In genomic region chr7:129680534-129681210, GRCm38 (mm10) we compare ENCODE assay signal across 8 mouse cellular contexts.
DNase-seq lines count a peak whose midpoint lies in the region; ATAC-seq and TF ChIP-seq lines count a peak whose summit lies in the region.

No protein-coding gene starts in this region.

- no peaks in the 10 kb centered on the region for H3K27me3 ChIP-seq in stomach, postnatal 0 days (ENCODE audit: control insufficient read depth, insufficient read depth, low read length)

- no peak overlapping the region for H3K27ac ChIP-seq in gastrocnemius, adult 2 months
- H3K27ac ChIP-seq in stomach, postnatal 0 days (replicated peaks), result peak overlapping the region; percentile 61

- H3K36me3 ChIP-seq in stomach, postnatal 0 days (ENCODE audit: control insufficient read depth, insufficient read depth, low read length), result no peaks in the 10 kb centered on the region

- ATAC-seq in stomach, postnatal 0 days (ENCODE audit: low FRiP score, low TSS enrichment), result peak; percentile 77

- H3K9me3 ChIP-seq in stomach, postnatal 0 days (ENCODE audit: control insufficient read depth, low read length), result no peaks in the 10 kb centered on the region

- intact Hi-C loops in gastrocnemius, adult 2 months (cut with DNase I), result no loop called here

- no peak overlapping the region for H3K9ac ChIP-seq in stomach, postnatal 0 days (ENCODE audit: low read length)

- TF ChIP-seq EP300 in stomach, postnatal 0 days (optimal IDR thresholded peaks at IDR 0.05), result no peak

- no peak for TF ChIP-seq POLR2A in lung, adult 2 months (IDR thresholded peaks at IDR 0.05; ENCODE audit: borderline replicate concordance, extremely low read depth, low read depth, low read length)

- no peak for DNase-seq in gastrocnemius, adult 2 months
- DNase-seq in gastrocnemius, adult 8-10 months (ENCODE audit: low spot score in 2 of 2), result no peak
- DNase-seq in urinary bladder, postnatal 14 days (ENCODE audit: low spot score), result peak; percentile 69
- no peak for DNase-seq in urinary bladder, postnatal 4 days (ENCODE audit: low spot score in 2 of 2)
- peak; percentile 69 for DNase-seq in hindlimb bud, embryonic 11.5 days (ENCODE audit: extremely low spot score, low read depth, low spot score)
- no peak for DNase-seq in lung, adult 2 months
- peak; percentile 80 for DNase-seq in stomach, postnatal 0 days (ENCODE audit: low spot score)
- no peak for DNase-seq in layer of hippocampus, adult 9-10 months (ENCODE audit: low spot score)

- no peak overlapping the region for H3K4me2 ChIP-seq in stomach, postnatal 0 days (replicated peaks; ENCODE audit: low read depth)

- peak; percentile 45 for TF ChIP-seq CTCF in gastrocnemius, adult 2 months (IDR thresholded peaks at IDR 0.05)
- TF ChIP-seq CTCF in lung, adult 2 months (IDR thresholded peaks at IDR 0.05; ENCODE audit: insufficient read depth, low read length), result peak; percentile 44; the same call in 1 of the 2 replicates
- TF ChIP-seq CTCF in stomach, postnatal 0 days (IDR thresholded peaks at IDR 0.05; ENCODE audit: low read depth), result peak; percentile 81

- no peak overlapping the region for H3K4me3 ChIP-seq in gastrocnemius, adult 2 months
- H3K4me3 ChIP-seq in lung, adult 2 months (replicated peaks; ENCODE audit: extremely low read depth, low read depth, low read length), result no peak overlapping the region
- no peak overlapping the region for H3K4me3 ChIP-seq in stomach, postnatal 0 days (ENCODE audit: low read depth, low read length)

- H3K4me1 ChIP-seq in lung, adult 2 months (ENCODE audit: control insufficient read depth, insufficient read depth, low read length), result 0 out of 2 replicates have a peak, but pooled peaks cover 2% of the 10 kb centered on the region
- peaks cover 5% of the 10 kb centered on the region; the same call in 1 of the 2 replicates for H3K4me1 ChIP-seq in stomach, postnatal 0 days (replicated peaks; ENCODE audit: control insufficient read depth, insufficient read depth)

- WGBS in lung, adult 2 months, result 43% methylated on average over 10 of the region's 10 CpGs
- WGBS in stomach, postnatal 0 days, result 32% methylated on average over 10 of the region's 10 CpGs

Comparison
In these comparisons a context has a peak if more than half of its experiments do, and no peak if none do; other contexts are left out.
1. DNase-seq: peak in urinary bladder, postnatal 14 days (single experiment), hindlimb bud, embryonic 11.5 days (single experiment) and stomach, postnatal 0 days (single experiment); none in gastrocnemius, adult 2 months (single experiment), gastrocnemius, adult 8-10 months (0 of 2), urinary bladder, postnatal 4 days (0 of 2), lung, adult 2 months (single experiment) and layer of hippocampus, adult 9-10 months (single experiment).
2. Peak in every context shown above with its lines, with median percentiles within 50 percentile points of each other: CTCF ChIP-seq.